Mouse (Mus musculus) ES-Bruce4 (cell line): ENCODE measurements at regions not wholly inside any gene's neighbourhood (a gene's known extent, or its start where the extent isn't known, plus 50 kb on each side); places are given as distances from the start of the nearest gene placed in this dataset.

Source experiments
- CTCF ChIP-seq: IDR thresholded peaks from one replicate; pipeline ENCODE4 v1.8.1; 2011; ENCODE audit warnings: low read depth, low read length
- EP300 ChIP-seq: IDR thresholded peaks from 2 replicates; pipeline ENCODE4 v1.6.1; 2011; ENCODE audit warnings: low read depth, low read length; ENCODE audit not compliant: insufficient read depth
- POLR2A ChIP-seq: IDR thresholded peaks from one replicate; pipeline ENCODE4 v1.8.1; 2011; ENCODE audit warnings: low read length; ENCODE audit not compliant: insufficient read depth

DNA sequence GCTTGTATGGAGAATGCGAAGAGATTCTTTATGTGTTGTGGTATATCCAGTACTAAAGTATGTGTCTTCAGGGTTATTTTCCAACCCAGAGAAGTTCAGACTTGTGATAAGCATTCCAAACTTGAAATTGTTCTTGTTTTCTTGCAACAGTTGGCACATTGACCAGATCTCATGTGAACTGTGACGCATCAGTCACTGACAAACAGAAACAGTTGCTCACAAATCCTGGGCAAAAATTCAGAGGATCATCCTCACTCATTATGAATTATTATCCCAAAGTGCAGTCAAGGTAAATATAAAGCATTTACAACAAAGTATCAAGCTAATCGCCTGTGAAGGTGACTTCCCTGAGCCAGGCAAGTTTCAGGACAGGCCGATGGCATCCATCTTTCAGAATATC is 83.5 kb upstream of the Ptprz1 start:
- TF ChIP-seq POLR2A (no peak), CTCF (no peak), EP300 (no peak)
